Mouse (Mus musculus) midbrain, embryonic 14.5 days (tissue): Measurements from ENCODE around the gene Pim1. TPM values are rescaled to one million over a fixed set of nuclear protein-coding genes. Genes with fewer than 3 reads are reported as not detected.

ENCODE experiments used
- ATAC-seq: fragments of 200-750 bp; cut with Nextera tagmentation; 2 replicates; pipeline ENCODE4 v1.8.0; 2017; ENCODE audit warnings: moderate number of reproducible peaks, moderate library complexity; ENCODE audit not compliant: low FRiP score, low TSS enrichment
- DNase-seq: peaks from one replicate; pipeline ENCODE4 v3.0.0-alpha.2; 2015
- H3K27ac ChIP-seq: fragments of 300-500 bp; sonication (generic); replicated peaks from 2 replicates; pipeline ENCODE4 v1.5.1; 2014; ENCODE audit warnings: mild to moderate bottlenecking, low read depth, low read length, moderate library complexity
- H3K27me3 ChIP-seq: fragments of 300-500 bp; sonication (generic); 2 replicates; pipeline ENCODE4 v1.6.1; 2014; ENCODE audit warnings: low read length, control low read depth, mixed read lengths; ENCODE audit not compliant: control insufficient read depth, insufficient read depth
- H3K36me3 ChIP-seq: fragments of 300-500 bp; sonication (generic); 2 replicates; pipeline ENCODE4 v1.6.1; 2014; ENCODE audit warnings: low read length, control low read depth; ENCODE audit not compliant: control insufficient read depth, insufficient read depth
- H3K4me1 ChIP-seq: fragments of 300-500 bp; sonication (generic); 2 replicates; pipeline ENCODE4 v1.6.1; 2014; ENCODE audit warnings: mild to moderate bottlenecking, antibody characterized with exemption, low read length, control low read depth; ENCODE audit not compliant: control insufficient read depth, insufficient read depth
- H3K4me2 ChIP-seq: fragments of 300-500 bp; sonication (generic); 2 replicates; pipeline ENCODE4 v1.6.1; 2014; ENCODE audit warnings: mild to moderate bottlenecking, low read length, moderate library complexity
- H3K4me3 ChIP-seq: fragments of 300-500 bp; sonication (generic); replicated peaks from 2 replicates; pipeline ENCODE4 v1.5.1; 2014; ENCODE audit warnings: low read depth, low read length
- H3K9ac ChIP-seq: fragments of 300-500 bp; sonication (generic); replicated peaks from 2 replicates; pipeline ENCODE4 v1.6.1; 2014; ENCODE audit warnings: mild to moderate bottlenecking, low read length, moderate library complexity
- H3K9me3 ChIP-seq: fragments of 300-500 bp; sonication (generic); 2 replicates; pipeline ENCODE4 v1.6.1; 2016; ENCODE audit warnings: low read length, control low read depth, mixed read lengths; ENCODE audit not compliant: control insufficient read depth
- WGBS: fragments of 180-500 bp; shearing (Covaris S2); extraction: QIAGEN DNeasy Blood & Tissue Kit; methylation state at CpG from one replicate; pipeline ENCODE4 v1.1.7; 2014; 5-methylcytosine and 5-hydroxymethylcytosine counted together
- polyA plus RNA-seq: library from polyadenylated mRNA; unstranded; fragments of >200 nt; fragmentation: Nextera tagmentation; extraction: Ambion mirVana; gene quantifications from 2 replicates; pipeline ENCODE4 v1.2.1, GENCODE M21; 2014

Pim1 gene
- polyA plus RNA-seq, 1 experiment from 2014 or later = 10.3 TPM

GRCm38 (mm10) chr17:29476461-29476860 is 14.1 kb upstream of the Pim1 start:
- Histone ChIP-seq H3K9me3 (no peaks in the 10 kb centered on the region), H3K36me3 (no peaks in the 10 kb centered on the region), H3K27me3 (no peaks in the 10 kb centered on the region), H3K4me1 (no peaks in the 10 kb centered on the region), H3K27ac (no peak overlapping the region), H3K4me3 (no peak overlapping the region), H3K4me2 (no peak overlapping the region), H3K9ac (no peak overlapping the region)
- WGBS = 71% methylated on average over 4 of the region's 4 CpGs
- ATAC-seq = no peak
- no peak for DNase-seq

- Histone ChIP-seq H3K4me2 (no peak overlapping the region), H3K4me1 (no peaks in the 10 kb centered on the region), H3K4me3 (no peak overlapping the region), H3K9me3 (no peaks in the 10 kb centered on the region), H3K27me3 (no peaks in the 10 kb centered on the region), H3K27ac (no peak overlapping the region), H3K9ac (no peak overlapping the region), H3K36me3 (no peaks in the 10 kb centered on the region)
- DNase-seq (no peak), ATAC-seq (no peak)
- WGBS = 87% methylated on average over 10 of the region's 10 CpGs
Observed at GRCm38 (mm10) chr17:29477357-29477756, 13.2 kb upstream of the Pim1 start.

GRCm38 (mm10) chr17:29478271-29478670 is 12.3 kb upstream of the Pim1 start:
- WGBS = 94% methylated on average over 4 of the region's 4 CpGs
- DNase-seq (no peak), ATAC-seq (no peak)
- H3K9ac ChIP-seq = no peak overlapping the region
- no peaks in the 10 kb centered on the region for H3K4me1 ChIP-seq
- no peaks in the 10 kb centered on the region for H3K27me3 ChIP-seq
- H3K4me3 ChIP-seq = no peak overlapping the region
- H3K9me3 ChIP-seq = no peaks in the 10 kb centered on the region
- no peak overlapping the region for H3K4me2 ChIP-seq
- H3K36me3 ChIP-seq = no peaks in the 10 kb centered on the region
- H3K27ac ChIP-seq = no peak overlapping the region

- WGBS = 88% methylated on average over 2 of the region's 2 CpGs
- Histone ChIP-seq H3K4me1 (no peaks in the 10 kb centered on the region), H3K27ac (no peak overlapping the region), H3K4me2 (no peak overlapping the region), H3K36me3 (no peaks in the 10 kb centered on the region), H3K9me3 (no peaks in the 10 kb centered on the region), H3K27me3 (no peaks in the 10 kb centered on the region), H3K4me3 (no peak overlapping the region), H3K9ac (no peak overlapping the region)
- ATAC-seq = no peak
- DNase-seq = no peak
Observed at GRCm38 (mm10) chr17:29480256-29480655, 10.3 kb upstream of the Pim1 start.

- H3K4me1 ChIP-seq = no peaks in the 10 kb centered on the region
- 95% methylated on average over 7 of the region's 7 CpGs for WGBS
- H3K4me2 ChIP-seq = no peak overlapping the region
- no peaks in the 10 kb centered on the region for H3K27me3 ChIP-seq
- H3K27ac ChIP-seq = no peak overlapping the region
- H3K9me3 ChIP-seq = no peaks in the 10 kb centered on the region
- ATAC-seq (no peak), DNase-seq (no peak)
- no peaks in the 10 kb centered on the region for H3K36me3 ChIP-seq
- H3K9ac ChIP-seq = no peak overlapping the region
- H3K4me3 ChIP-seq = no peak overlapping the region
Observed at GRCm38 (mm10) chr17:29482632-29483031, 7.9 kb upstream of the Pim1 start.

- no peak for DNase-seq
- Histone ChIP-seq H3K9me3 (no peaks in the 10 kb centered on the region), H3K4me1 (no peaks in the 10 kb centered on the region), H3K9ac (no peak overlapping the region), H3K36me3 (no peaks in the 10 kb centered on the region), H3K27ac (no peak overlapping the region), H3K4me2 (no peak overlapping the region), H3K27me3 (no peaks in the 10 kb centered on the region), H3K4me3 (no peak overlapping the region)
- no peak for ATAC-seq
- 96% methylated on average over 2 of the region's 2 CpGs for WGBS
Observed at GRCm38 (mm10) chr17:29483282-29483681, 7.3 kb upstream of the Pim1 start.

- Histone ChIP-seq H3K9me3 (no peaks in the 10 kb centered on the region), H3K4me3 (no peak overlapping the region), H3K4me1 (peaks cover 7% of the 10 kb centered on the region), H3K4me2 (no peak overlapping the region), H3K36me3 (no peaks in the 10 kb centered on the region), H3K9ac (no peak overlapping the region), H3K27me3 (no peaks in the 10 kb centered on the region), H3K27ac (no peak overlapping the region)
- DNase-seq (no peak), ATAC-seq (no peak)
- 89% methylated on average over 2 of the region's 2 CpGs for WGBS
Observed at GRCm38 (mm10) chr17:29484431-29484830, 6.1 kb upstream of the Pim1 start.

- Histone ChIP-seq H3K9me3 (no peaks in the 10 kb centered on the region), H3K4me1 (peaks cover 8% of the 10 kb centered on the region), H3K27me3 (no peaks in the 10 kb centered on the region), H3K4me3 (no peak overlapping the region), H3K4me2 (no peak overlapping the region), H3K27ac (no peak overlapping the region), H3K9ac (no peak overlapping the region), H3K36me3 (no peaks in the 10 kb centered on the region)
- 79% methylated on average over 3 of the region's 3 CpGs for WGBS
- ATAC-seq (no peak), DNase-seq (no peak)
Observed at GRCm38 (mm10) chr17:29485336-29486233, 5.0 kb upstream of the Pim1 start.
